Mouse (Mus musculus): ENCODE measurements around the gene Sh3bp4. TPM values are rescaled to one million over a fixed set of nuclear protein-coding genes. Genes with fewer than 3 reads are reported as not detected.

Gene Sh3bp4
- polyA plus RNA-seq, 1 experiment: 3.6 TPM

GRCm38 (mm10) chr1:89049506-89049905, 20.7 kb upstream of the Sh3bp4 start:
- 86% methylated on average over 4 of the region's 4 CpGs for WGBS
- Histone ChIP-seq H3K4me1 (ENCODE audit: control insufficient read depth, insufficient read depth, insufficient read length) (no peaks in the 10 kb centered on the region), H3K27me3 (ENCODE audit: control insufficient read depth, insufficient read depth, low read length) (no peaks in the 10 kb centered on the region), H3K36me3 (ENCODE audit: control insufficient read depth, insufficient read depth, low read length) (no peaks in the 10 kb centered on the region), H3K4me3 (ENCODE audit: extremely low read depth, insufficient read depth, insufficient read length) (no peak overlapping the region), H3K27ac (ENCODE audit: insufficient read depth, low read length) (no peak overlapping the region)
- TF ChIP-seq CTCF (IDR thresholded peaks at IDR 0.05; ENCODE audit: extremely low read depth, insufficient read depth, insufficient read length, insufficient replicate concordance) (no peak), POLR2A (IDR thresholded peaks at IDR 0.05; ENCODE audit: low read depth, low read length) (no peak)
- DNase-seq (ENCODE audit: low read depth in 1 of 2, low spot score in 2 of 2): no peak

GRCm38 (mm10) chr1:89056175-89056574, 14.0 kb upstream of the Sh3bp4 start:
- Histone ChIP-seq H3K4me1 (ENCODE audit: control insufficient read depth, insufficient read depth, insufficient read length) (no peaks in the 10 kb centered on the region), H3K27me3 (ENCODE audit: control insufficient read depth, insufficient read depth, low read length) (no peaks in the 10 kb centered on the region), H3K27ac (ENCODE audit: insufficient read depth, low read length) (no peak overlapping the region), H3K4me3 (ENCODE audit: extremely low read depth, insufficient read depth, insufficient read length) (no peak overlapping the region), H3K36me3 (ENCODE audit: control insufficient read depth, insufficient read depth, low read length) (no peaks in the 10 kb centered on the region)
- no peak for TF ChIP-seq CTCF (IDR thresholded peaks at IDR 0.05; ENCODE audit: extremely low read depth, insufficient read depth, insufficient read length, insufficient replicate concordance)
- 84% methylated on average over 1 of the region's 1 CpGs for WGBS
- no peak for DNase-seq (ENCODE audit: low read depth in 1 of 2, low spot score in 2 of 2)

- Histone ChIP-seq H3K4me3 (ENCODE audit: extremely low read depth, insufficient read depth, insufficient read length) (no peak overlapping the region), H3K27ac (ENCODE audit: insufficient read depth, low read length) (no peak overlapping the region), H3K36me3 (ENCODE audit: control insufficient read depth, insufficient read depth, low read length) (no peaks in the 10 kb centered on the region), H3K4me1 (ENCODE audit: control insufficient read depth, insufficient read depth, insufficient read length) (no peaks in the 10 kb centered on the region), H3K27me3 (ENCODE audit: control insufficient read depth, insufficient read depth, low read length) (no peaks in the 10 kb centered on the region)
- TF ChIP-seq CTCF (IDR thresholded peaks at IDR 0.05; ENCODE audit: extremely low read depth, insufficient read depth, insufficient read length, insufficient replicate concordance) (no peak), POLR2A (IDR thresholded peaks at IDR 0.05; ENCODE audit: low read depth, low read length) (no peak)
- no peak for DNase-seq (ENCODE audit: low read depth in 1 of 2, low spot score in 2 of 2)
- 81% methylated on average over 3 of the region's 3 CpGs for WGBS
Observed at GRCm38 (mm10) chr1:89057430-89057829, 12.8 kb upstream of the Sh3bp4 start.

GRCm38 (mm10) chr1:89058011-89058410, 12.2 kb upstream of the Sh3bp4 start:
- H3K36me3 ChIP-seq (ENCODE audit: control insufficient read depth, insufficient read depth, low read length): no peaks in the 10 kb centered on the region
- no peak overlapping the region for H3K27ac ChIP-seq (ENCODE audit: insufficient read depth, low read length)
- no peak for DNase-seq (ENCODE audit: low read depth in 1 of 2, low spot score in 2 of 2)
- H3K27me3 ChIP-seq (ENCODE audit: control insufficient read depth, insufficient read depth, low read length): no peaks in the 10 kb centered on the region
- no peaks in the 10 kb centered on the region for H3K4me1 ChIP-seq (ENCODE audit: control insufficient read depth, insufficient read depth, insufficient read length)
- TF ChIP-seq POLR2A (IDR thresholded peaks at IDR 0.05; ENCODE audit: low read depth, low read length) (no peak), CTCF (IDR thresholded peaks at IDR 0.05; ENCODE audit: extremely low read depth, insufficient read depth, insufficient read length, insufficient replicate concordance) (no peak)
- WGBS: 85% methylated on average over 1 of the region's 1 CpGs
- H3K4me3 ChIP-seq (ENCODE audit: extremely low read depth, insufficient read depth, insufficient read length): no peak overlapping the region

- no peak overlapping the region for H3K27ac ChIP-seq (ENCODE audit: insufficient read depth, low read length)
- 85% methylated on average over 4 of the region's 4 CpGs for WGBS
- TF ChIP-seq POLR2A (IDR thresholded peaks at IDR 0.05; ENCODE audit: low read depth, low read length) (no peak), CTCF (IDR thresholded peaks at IDR 0.05; ENCODE audit: extremely low read depth, insufficient read depth, insufficient read length, insufficient replicate concordance) (no peak)
- no peak overlapping the region for H3K4me3 ChIP-seq (ENCODE audit: extremely low read depth, insufficient read depth, insufficient read length)
- H3K4me1 ChIP-seq (ENCODE audit: control insufficient read depth, insufficient read depth, insufficient read length): no peaks in the 10 kb centered on the region
- no peaks in the 10 kb centered on the region for H3K27me3 ChIP-seq (ENCODE audit: control insufficient read depth, insufficient read depth, low read length)
- H3K36me3 ChIP-seq (ENCODE audit: control insufficient read depth, insufficient read depth, low read length): no peaks in the 10 kb centered on the region
- no peak for DNase-seq (ENCODE audit: low read depth in 1 of 2, low spot score in 2 of 2)
Observed at GRCm38 (mm10) chr1:89062977-89063376, 7.2 kb upstream of the Sh3bp4 start.

GRCm38 (mm10) chr1:89063800-89064199, 6.4 kb upstream of the Sh3bp4 start:
- no peak for TF ChIP-seq POLR2A (IDR thresholded peaks at IDR 0.05; ENCODE audit: low read depth, low read length)
- TF ChIP-seq CTCF (IDR thresholded peaks at IDR 0.05; ENCODE audit: extremely low read depth, insufficient read depth, insufficient read length, insufficient replicate concordance): no peak
- Histone ChIP-seq H3K36me3 (ENCODE audit: control insufficient read depth, insufficient read depth, low read length) (no peaks in the 10 kb centered on the region), H3K27me3 (ENCODE audit: control insufficient read depth, insufficient read depth, low read length) (no peaks in the 10 kb centered on the region), H3K4me3 (ENCODE audit: extremely low read depth, insufficient read depth, insufficient read length) (no peak overlapping the region), H3K27ac (ENCODE audit: insufficient read depth, low read length) (no peak overlapping the region), H3K4me1 (ENCODE audit: control insufficient read depth, insufficient read depth, insufficient read length) (no peaks in the 10 kb centered on the region)
- DNase-seq (ENCODE audit: low read depth in 1 of 2, low spot score in 2 of 2): no peak
- WGBS: 71% methylated on average over 3 of the region's 3 CpGs

GRCm38 (mm10) chr1:89068812-89069211, 1.4 kb upstream of the Sh3bp4 start:
- peaks cover 4% of the 10 kb centered on the region for H3K27me3 ChIP-seq (ENCODE audit: control insufficient read depth, insufficient read depth, low read length)
- no peak overlapping the region for H3K27ac ChIP-seq (ENCODE audit: insufficient read depth, low read length)
- WGBS: 90% methylated on average over 5 of the region's 5 CpGs
- no peaks in the 10 kb centered on the region for H3K36me3 ChIP-seq (ENCODE audit: control insufficient read depth, insufficient read depth, low read length)
- TF ChIP-seq CTCF (IDR thresholded peaks at IDR 0.05; ENCODE audit: extremely low read depth, insufficient read depth, insufficient read length, insufficient replicate concordance) (no peak), POLR2A (IDR thresholded peaks at IDR 0.05; ENCODE audit: low read depth, low read length) (no peak)
- H3K4me1 ChIP-seq (ENCODE audit: control insufficient read depth, insufficient read depth, insufficient read length): no peaks in the 10 kb centered on the region; the same call in 1 of the 2 replicates
- H3K4me3 ChIP-seq (ENCODE audit: extremely low read depth, insufficient read depth, insufficient read length): no peak overlapping the region
- DNase-seq (ENCODE audit: low read depth in 1 of 2, low spot score in 2 of 2): no peak
